Mouse (Mus musculus): ENCODE measurements around the gene D430041D05Rik.

GRCm38 (mm10) chr2:104128803-104129531 lies 281.8 kb downstream of the D430041D05Rik start:
- no peak for TF ChIP-seq ZC3H11A (IDR thresholded peaks at IDR 0.05; ENCODE audit: borderline replicate concordance, low read depth, low read length)
- TF ChIP-seq HCFC1 (IDR thresholded peaks at IDR 0.05; ENCODE audit: borderline replicate concordance, insufficient read depth, low read length), result no peak
- TF ChIP-seq MAFK (IDR thresholded peaks at IDR 0.05; ENCODE audit: insufficient read depth, low read depth, low read length), result no peak
- TF ChIP-seq ZNF384 (IDR thresholded peaks at IDR 0.05; ENCODE audit: low read depth, low read length), result no peak
- TF ChIP-seq CHD2 (IDR thresholded peaks at IDR 0.05; ENCODE audit: low read depth, low read length), result no peak

All from ES-E14 (cell line).